Mouse (Mus musculus): ENCODE results near the gene Gm17571.

The Gm17571 gene

DNA sequence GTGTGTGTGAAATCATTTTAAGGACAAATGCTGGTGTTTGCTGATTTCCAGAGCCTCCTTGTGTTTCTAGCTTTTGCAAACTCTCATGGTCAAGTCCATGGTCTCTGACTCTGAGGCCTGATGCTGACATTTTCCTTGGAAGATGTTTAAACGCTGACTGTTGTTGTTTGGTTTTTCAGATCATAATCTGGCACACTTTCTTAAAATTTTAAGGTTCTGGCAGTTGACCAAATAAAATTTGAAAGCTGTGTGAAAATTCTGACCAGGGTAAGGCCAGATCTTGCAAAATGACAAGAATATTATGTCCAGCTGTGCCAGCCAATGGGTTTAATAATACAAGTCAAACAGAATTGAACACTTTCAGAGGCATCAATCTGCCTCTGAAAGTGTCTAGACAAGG is 8.7 kb upstream of the Gm17571 start:
- DNase-seq (ENCODE audit: low spot score), result no peak

GRCm38 (mm10) chr9:13454651-13455123 is 8.1 kb upstream of the Gm17571 start:
- DNase-seq (ENCODE audit: low spot score), result no peak

- no peak for DNase-seq (ENCODE audit: low spot score)
Measured at GRCm38 (mm10) chr9:13448716-13449115, 2.2 kb upstream of the Gm17571 start.

DNA sequence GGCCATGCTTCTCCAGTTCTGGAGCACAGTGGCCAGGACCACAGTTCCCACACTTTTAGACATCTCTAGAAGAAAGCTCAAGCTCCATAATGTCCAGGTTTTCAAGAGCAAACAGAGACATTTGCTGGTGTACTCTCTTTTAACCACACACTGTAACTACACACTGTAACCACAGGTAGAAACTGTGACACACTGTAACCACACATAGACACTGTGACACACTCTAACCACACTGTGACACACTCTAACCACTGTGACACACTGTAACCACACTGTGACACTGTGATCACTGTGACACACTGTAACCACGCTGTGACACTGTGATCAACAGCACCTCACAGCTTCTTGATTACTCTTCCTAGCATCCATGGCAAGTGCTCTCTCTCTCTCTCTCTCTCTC is 317 bp downstream of the Gm17571 start:
- no peak for DNase-seq (ENCODE audit: low spot score)

- no peak for DNase-seq (ENCODE audit: low spot score)
Measured at GRCm38 (mm10) chr9:13443484-13444211, 2.9 kb downstream of the Gm17571 start.

DNA sequence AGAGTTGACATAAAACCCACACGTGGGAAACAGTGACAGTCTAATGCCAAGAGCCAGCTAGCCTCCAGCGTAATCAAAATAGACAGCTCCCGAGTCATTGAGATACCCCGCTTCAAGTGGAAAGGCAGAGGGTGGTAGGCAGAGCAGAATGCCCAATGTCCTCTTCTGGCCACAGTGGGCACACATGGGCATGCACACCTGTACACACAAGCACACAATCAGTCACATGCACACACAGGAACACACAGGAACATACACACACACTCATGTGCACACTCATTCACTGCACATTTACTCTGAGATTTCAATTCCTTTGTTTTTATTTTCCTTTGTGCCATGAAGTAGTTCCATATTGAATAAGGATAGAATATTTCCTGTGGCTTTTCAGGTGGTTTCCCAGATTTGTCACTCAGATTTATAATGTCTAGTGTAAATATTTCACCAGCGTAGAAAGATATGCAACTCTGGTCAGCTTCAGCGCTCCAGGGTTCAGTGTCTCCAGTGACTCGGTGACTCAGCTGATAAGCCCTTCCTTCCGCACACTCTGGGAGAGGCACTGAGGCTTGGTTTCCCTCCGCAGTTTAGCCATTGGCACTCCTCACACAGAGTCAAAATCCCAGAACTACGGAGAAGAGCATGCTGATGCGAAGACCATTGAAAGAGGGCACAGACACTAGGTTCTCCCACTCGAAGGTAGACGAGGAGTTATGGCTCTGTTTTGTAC is 4.4 kb downstream of the Gm17571 start:
- DNase-seq (ENCODE audit: low spot score), result no peak

GRCm38 (mm10) chr9:13440911-13441310 is 5.6 kb downstream of the Gm17571 start:
- no peak for DNase-seq (ENCODE audit: low spot score)

- no peak for DNase-seq (ENCODE audit: low spot score)
Measured at GRCm38 (mm10) chr9:13433501-13434090, 13.0 kb downstream of the Gm17571 start.

GRCm38 (mm10) chr9:13431646-13432045 is 14.9 kb downstream of the Gm17571 start:
- DNase-seq (ENCODE audit: low spot score), result no peak

DNA sequence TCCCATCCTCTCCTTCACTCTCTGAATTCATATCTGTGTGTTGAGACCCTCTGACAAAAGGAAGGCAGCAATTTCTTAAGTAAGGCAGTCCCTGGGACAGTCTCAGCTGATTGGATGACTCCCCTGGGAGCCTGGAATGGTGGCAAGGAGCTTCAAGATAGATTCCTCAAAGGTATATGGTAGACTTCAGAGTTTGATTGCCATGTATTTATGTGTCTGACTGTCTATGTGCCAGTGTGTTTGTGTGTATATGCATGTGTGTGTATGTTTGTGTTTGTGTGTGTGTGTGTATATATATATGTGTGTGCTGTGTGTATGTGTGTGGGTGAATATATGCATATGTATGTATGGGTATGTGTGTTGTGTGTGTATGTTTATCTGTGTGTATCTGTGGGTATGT is 15.8 kb downstream of the Gm17571 start:
- no peak for DNase-seq (ENCODE audit: low spot score)

GRCm38 (mm10) chr9:13430302-13430701 is 16.3 kb downstream of the Gm17571 start:
- DNase-seq (ENCODE audit: low spot score), result no peak

- DNase-seq (ENCODE audit: low spot score), result no peak
Measured at GRCm38 (mm10) chr9:13429477-13430125, 17.0 kb downstream of the Gm17571 start.

DNA sequence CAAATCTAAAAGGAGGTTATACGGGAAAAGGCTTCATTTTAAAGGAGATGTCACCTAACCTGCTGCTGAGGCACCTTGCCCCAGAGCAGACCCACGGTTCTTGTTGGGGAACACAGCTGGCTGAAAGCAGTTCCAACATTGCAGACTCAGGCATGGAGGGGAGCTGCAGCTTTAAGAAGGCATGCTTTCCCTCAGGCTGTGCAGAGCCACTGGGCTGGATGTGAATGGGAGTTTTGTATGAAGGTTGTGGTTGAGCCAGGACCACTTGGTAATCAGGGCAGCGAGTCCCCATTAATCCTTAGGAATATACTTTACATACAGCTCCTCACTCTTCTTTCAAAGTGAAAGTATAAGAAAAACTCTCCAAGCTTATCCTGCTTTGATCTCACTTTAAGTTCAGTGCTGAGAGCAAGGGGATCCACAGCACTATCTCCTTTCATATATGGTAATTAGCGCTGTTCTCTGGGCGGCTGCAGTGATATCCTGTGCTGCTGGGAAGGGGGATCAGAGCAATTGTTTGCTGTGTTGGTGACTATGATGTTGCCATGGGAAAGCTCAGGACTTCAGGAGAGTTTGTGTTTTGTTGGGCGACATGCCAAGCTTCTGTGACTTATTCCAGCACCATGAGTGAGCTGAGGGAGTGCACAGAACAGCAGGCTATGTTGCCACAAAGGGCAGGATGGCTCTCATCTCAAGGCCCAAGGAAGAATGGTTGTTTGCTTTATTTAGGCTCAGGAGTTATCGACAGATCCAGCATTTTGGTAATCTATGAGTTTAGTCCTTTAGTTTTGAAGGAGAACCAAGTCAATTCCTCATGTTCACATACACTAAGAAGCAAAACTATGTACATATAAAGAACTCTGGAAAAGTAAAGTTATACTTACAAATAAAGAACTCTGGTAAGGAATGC is 21.3 kb downstream of the Gm17571 start:
- no peak for DNase-seq (ENCODE audit: low spot score)

DNA sequence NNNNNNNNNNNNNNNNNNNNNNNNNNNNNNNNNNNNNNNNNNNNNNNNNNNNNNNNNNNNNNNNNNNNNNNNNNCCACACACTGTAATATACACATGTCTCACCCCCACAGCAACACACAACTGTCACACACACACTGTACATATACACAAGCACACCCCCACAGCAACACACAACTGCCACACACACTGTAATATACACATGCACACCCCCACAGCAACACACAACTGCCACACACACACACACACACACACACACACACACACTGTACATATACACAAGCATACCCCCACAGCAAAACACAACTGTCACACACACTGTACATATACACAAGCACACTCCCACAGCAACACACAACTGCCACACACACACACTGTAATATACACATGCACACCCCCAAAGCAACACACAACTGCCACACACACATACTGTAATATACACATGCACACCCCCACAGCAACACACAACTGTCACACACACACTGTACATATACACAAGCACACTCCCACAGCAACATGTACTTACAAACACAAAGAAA is 32.3 kb downstream of the Gm17571 start:
- no peak for DNase-seq (ENCODE audit: low spot score)
